Mouse (Mus musculus) macrophage (primary cell): ENCODE measurements around the gene Galr3. TPM values are rescaled to one million over a fixed set of nuclear protein-coding genes. Genes with fewer than 3 reads are reported as not detected.
"Not testable (repeated sequence)": the region's sequence is repeated elsewhere in the genome, so short reads cannot be mapped to it uniquely, and the experiment has no call there.

ENCODE experiments used
- H3K27ac ChIP-seq: fragments of 350-480 bp; formaldehyde crosslinking; 2 replicates; pipeline ENCODE4 v1.9.0; 2021
- H3K36me3 ChIP-seq: fragments of 350-480 bp; formaldehyde crosslinking; 2 replicates; pipeline ENCODE4 v1.9.0; 2021; ENCODE audit errors: inconsistent target
- H3K4me3 ChIP-seq: fragments of 350-480 bp; formaldehyde crosslinking; 2 replicates; pipeline ENCODE4 v1.9.0; 2021; ENCODE audit errors: inconsistent target
- H3K79me2 ChIP-seq: fragments of 350-480 bp; formaldehyde crosslinking; 2 replicates; pipeline ENCODE4 v1.9.0; 2021; ENCODE audit errors: inconsistent target
- WGBS: methylation state at CpG from one replicate; pipeline ENCODE4 v1.1.7; 2026; ENCODE audit warnings: inconsistent platforms; ENCODE audit not compliant: missing documents; 5-methylcytosine and 5-hydroxymethylcytosine counted together
- polyA plus RNA-seq: library from polyadenylated mRNA; stranded (reverse); fragments of 250-400 nt; gene quantifications from 3 replicates; pipeline ENCODE4 v1.2.4, GENCODE M21; 2018; ENCODE audit warnings: inconsistent platforms
- total RNA-seq, 78 experiments: library from RNA; depleted of rRNA; stranded (reverse); fragments of 250-400 nt; gene quantifications; 1 replicate in 9 of 78; 2 replicates in 24 of 78; 3 replicates in 43 of 78; 4 replicates in 2 of 78; pipeline ENCODE4 v1.2.4; 2018; ENCODE audit warnings: inconsistent platforms in 56 of 78

The Galr3 gene
- not detected for total RNA-seq (2018; cell fraction: chromatin; rRNA removed)
- total RNA-seq (2018; cell fraction: cytosol; rRNA removed), result not detected
- total RNA-seq (2018; cell fraction: nucleus; rRNA removed), result not detected
- polyA plus RNA-seq, result not detected in 3 replicates

DNA sequence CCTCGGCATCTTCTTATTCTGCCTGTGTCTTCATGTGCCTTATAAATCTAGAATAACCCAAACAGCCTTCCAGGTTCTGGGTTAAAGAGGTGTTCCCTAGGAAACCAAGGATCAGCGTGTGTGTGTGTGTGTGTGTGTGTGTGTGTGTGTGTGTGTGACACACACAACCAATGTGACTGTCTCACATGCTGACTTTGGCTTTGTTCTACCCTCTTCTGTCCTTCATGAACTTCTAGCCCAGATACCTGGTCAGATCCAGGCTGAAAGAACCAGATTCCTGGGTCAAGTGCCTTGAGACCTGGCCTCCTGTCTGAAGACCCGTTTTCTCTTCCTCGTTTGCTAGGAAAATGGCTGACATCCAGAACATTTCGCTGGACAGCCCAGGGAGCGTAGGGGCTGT is at the start of gene Galr3:
TSS of gene Galr3 (plus strand) at position 301 of the 400 bp plus-strand sequence.
- WGBS, result 53% methylated on average over 5 of the region's 6 CpGs
- Histone ChIP-seq H3K79me2 (no peaks in the 10 kb centered on the region), H3K4me3 (no peak within 1 kb of the TSS), H3K36me3 (no peaks in the 10 kb centered on the region), H3K27ac (no peak within 1 kb of the TSS)

DNA sequence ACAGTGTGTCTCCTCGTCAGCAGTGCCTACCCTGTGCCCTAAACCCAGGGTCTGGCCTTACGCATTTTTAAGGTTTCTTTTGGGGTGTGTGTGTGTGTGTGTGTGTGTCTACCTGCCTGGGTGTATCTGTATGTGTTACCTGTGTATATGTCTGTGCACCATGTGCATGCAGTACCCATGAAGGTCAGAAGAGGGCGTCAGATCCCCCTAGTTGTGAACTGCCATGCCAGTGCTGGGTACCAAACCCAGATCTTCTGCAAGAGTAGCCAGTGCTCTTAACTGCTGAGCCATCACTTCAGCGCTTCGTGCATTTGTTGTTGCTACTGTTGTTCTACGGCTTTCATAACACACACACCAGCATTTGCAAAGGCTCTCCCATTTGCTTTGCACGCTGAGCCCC is 49.5 kb upstream of the Galr3 start:
- Histone ChIP-seq H3K4me3 (no peak overlapping the region), H3K36me3 (peaks cover 76% of the 10 kb centered on the region), H3K79me2 (peaks cover 5% of the 10 kb centered on the region; the same call in 1 of the 2 replicates), H3K27ac (no peak overlapping the region)
- WGBS, result 90% methylated on average over 7 of the region's 7 CpGs

DNA sequence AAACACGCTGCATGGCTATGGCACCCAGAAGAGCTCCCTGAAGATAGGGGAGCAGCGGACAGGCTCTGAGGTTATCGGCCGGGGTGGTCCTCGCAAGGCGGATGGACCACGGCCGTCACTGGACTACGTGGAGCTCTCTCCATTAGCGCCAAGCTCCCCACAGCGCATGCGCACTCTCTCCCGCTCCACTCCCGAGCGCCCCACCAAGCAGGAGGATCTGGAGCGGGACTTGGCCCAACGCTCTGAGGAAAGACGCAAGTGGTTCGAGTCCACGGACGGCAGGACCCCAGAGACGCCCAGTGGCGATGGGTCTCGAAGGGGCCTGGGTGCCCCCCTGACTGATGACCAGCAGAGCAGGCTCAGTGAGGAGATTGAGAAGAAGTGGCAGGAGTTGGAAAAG is 48.8 kb upstream of the Galr3 start:
- WGBS, result 96% methylated on average over 24 of the region's 24 CpGs
- no peaks in the 10 kb centered on the region for H3K79me2 ChIP-seq
- peaks cover 72% of the 10 kb centered on the region for H3K36me3 ChIP-seq
- H3K27ac ChIP-seq, result no peak overlapping the region
- H3K4me3 ChIP-seq, result no peak overlapping the region

DNA sequence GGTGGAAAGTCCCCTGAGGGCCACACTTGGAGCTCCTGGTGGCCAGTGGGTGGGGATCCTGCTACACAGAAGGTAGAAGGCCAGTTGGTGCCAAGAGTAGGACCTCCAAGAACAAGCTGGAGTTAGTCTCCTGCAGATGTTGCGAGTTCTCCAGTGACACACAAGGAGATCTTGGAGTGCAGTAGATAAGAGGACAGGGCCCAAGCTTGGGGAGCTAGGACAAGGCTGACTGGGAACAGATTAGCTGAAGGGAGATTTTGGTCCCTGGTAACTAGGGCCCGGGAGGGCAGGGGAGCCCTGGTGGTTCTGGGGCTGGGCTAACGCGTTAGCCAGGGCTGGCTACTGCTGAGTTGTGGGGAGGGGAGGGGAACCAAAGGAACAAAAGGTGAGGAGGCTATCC is 45.8 kb upstream of the Galr3 start:
- Histone ChIP-seq H3K79me2 (no peaks in the 10 kb centered on the region), H3K36me3 (peaks cover 72% of the 10 kb centered on the region), H3K27ac (no peak overlapping the region), H3K4me3 (no peak overlapping the region)
- 92% methylated on average over 4 of the region's 4 CpGs for WGBS

DNA sequence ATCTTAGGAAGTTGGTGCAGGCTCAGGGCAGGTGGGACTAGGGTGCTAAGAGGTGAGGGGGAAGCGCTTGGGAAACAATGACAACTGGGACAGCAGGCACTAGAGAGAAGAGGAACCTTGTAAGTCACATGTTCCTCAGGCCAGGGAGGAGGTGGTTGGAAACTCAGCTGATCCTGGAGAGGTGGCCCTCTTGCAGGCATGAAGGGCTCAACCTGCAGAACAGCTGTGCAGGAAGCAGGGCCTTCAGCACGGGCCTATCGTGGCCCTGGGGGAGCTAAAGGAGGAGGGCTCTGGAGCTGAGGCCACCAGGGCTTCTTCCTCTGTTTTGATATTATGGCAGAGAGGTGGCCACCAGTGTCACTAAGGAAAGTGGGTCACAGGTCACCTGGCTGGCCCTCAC is 45.0 kb upstream of the Galr3 start:
- WGBS, result 40% methylated on average over 3 of the region's 3 CpGs
- Histone ChIP-seq H3K27ac (peak overlapping the region; percentile 12; the same call in 1 of the 2 replicates), H3K36me3 (peaks cover 74% of the 10 kb centered on the region)

DNA sequence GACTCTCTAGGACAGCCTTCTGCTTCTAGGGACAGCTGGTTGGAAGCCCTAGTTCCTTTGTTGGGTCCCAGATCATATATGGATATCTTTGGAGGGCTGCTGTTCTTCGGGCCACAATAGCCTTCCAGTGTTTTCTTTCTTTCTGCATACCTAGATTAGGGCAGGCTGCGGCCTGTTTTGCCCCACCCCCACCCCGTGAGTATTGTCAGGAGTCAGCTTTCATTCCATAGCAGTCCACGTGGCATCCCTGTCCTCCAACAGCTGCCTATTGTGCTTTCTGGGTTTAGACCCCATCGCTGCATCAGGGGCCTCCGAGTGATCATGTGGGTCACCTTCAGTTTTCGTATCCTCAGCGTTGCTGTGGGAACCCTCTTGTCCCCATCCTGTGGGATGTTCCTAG is 43.3 kb upstream of the Galr3 start:
- H3K79me2 ChIP-seq, result no peaks in the 10 kb centered on the region
- peaks cover 70% of the 10 kb centered on the region for H3K36me3 ChIP-seq
- H3K4me3 ChIP-seq, result no peak overlapping the region
- no peak overlapping the region for H3K27ac ChIP-seq
- WGBS, result 98% methylated on average over 8 of the region's 8 CpGs

More for the DNA sequence above, 45.0 kb upstream of the Galr3 start:
- no peaks in the 10 kb centered on the region for H3K79me2 ChIP-seq
- no peak overlapping the region for H3K4me3 ChIP-seq

DNA sequence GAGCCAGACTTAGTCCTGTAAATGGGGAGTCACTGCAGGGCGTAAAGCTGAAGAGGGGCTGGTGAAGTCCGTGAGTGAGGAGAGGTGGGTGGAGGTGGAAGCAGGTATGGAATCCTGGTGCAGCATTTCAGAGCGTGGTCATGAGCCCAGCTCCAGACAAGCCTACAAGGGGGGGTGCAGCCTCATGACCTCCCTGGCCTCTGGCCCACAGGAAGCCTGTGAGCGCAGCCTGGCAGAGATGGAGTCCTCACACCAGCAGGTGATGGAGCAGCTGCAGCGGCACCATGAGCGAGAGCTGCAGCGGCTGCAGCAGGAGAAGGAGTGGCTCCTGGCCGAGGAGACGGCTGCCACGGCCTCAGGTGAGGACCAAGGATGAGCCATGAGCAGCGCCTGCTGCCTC is 42.1 kb upstream of the Galr3 start:
- Histone ChIP-seq H3K27ac (no peak overlapping the region), H3K36me3 (peaks cover 70% of the 10 kb centered on the region), H3K4me3 (no peak overlapping the region), H3K79me2 (no peaks in the 10 kb centered on the region)
- 70% methylated on average over 11 of the region's 11 CpGs for WGBS

DNA sequence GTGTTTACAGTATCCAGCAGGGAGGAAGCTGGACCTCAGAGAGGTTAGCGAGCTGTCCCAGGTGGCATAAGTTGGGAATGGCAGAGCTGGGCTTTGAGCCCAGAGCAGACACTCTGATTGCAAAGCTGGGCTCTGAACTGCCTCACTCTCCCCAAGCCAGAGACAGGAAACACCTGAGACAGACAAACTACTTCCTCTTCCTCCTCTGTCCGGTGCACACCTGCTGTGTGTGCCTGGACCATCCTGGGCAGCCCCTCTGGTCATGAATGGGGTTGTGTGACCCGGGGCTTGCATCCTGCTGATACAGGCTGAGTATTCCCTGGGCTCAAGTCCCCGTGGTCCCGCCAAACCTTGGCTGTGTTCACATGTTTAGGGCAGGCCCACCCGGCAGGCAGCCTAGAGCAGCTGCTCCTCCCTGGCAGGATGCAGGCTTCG is 41.3 kb upstream of the Galr3 start:
- H3K27ac ChIP-seq, result no peak overlapping the region
- H3K4me3 ChIP-seq, result no peak overlapping the region
- H3K79me2 ChIP-seq, result no peaks in the 10 kb centered on the region
- 62% methylated on average over 7 of the region's 7 CpGs for WGBS
- H3K36me3 ChIP-seq, result peaks cover 71% of the 10 kb centered on the region

DNA sequence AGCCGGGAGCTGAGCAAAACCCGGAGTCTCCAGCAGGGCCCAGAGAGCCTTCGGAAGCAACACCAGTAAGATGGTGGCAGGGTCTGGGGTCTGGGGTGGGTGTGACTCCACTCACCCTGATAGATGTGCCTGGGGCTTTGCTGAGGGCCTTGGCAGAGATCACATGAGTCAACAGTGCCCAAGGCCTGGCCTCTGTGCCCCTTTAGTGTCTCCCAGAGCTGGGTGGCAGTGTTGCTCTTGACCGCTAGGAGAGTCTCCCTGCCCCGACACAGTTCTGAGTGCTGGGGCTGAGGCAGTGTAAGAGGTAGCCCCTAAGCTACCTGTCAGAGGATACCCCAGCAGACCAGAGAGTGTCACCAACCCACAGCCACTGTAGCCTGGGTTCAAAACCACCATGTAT is 40.1 kb upstream of the Galr3 start:
- Histone ChIP-seq H3K79me2 (no peaks in the 10 kb centered on the region), H3K36me3 (peaks cover 79% of the 10 kb centered on the region), H3K27ac (no peak overlapping the region), H3K4me3 (no peak overlapping the region)
- WGBS, result 100% methylated on average over 5 of the region's 5 CpGs

DNA sequence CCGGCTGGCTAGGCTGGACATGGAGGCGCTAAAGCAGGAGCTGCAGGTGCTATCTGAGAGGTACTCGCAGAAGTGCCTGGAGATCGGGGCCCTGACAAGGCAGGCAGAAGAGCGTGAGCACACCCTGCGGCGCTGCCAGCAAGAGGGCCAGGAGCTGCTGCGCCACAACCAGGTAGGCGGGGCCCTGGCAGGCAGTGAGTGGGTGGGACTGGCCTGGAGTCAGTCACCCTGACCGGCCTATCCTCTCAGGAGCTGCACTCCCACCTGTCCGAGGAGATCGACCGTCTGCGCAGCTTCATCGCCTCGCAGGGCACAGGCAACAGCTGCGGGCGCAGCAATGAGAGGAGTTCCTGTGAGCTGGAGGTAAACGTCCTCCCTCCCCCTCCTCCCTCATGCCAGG is 39.6 kb upstream of the Galr3 start:
- no peaks in the 10 kb centered on the region for H3K79me2 ChIP-seq
- WGBS, result 96% methylated on average over 19 of the region's 19 CpGs
- H3K27ac ChIP-seq, result no peak overlapping the region
- no peak overlapping the region for H3K4me3 ChIP-seq
- H3K36me3 ChIP-seq, result peaks cover 79% of the 10 kb centered on the region

DNA sequence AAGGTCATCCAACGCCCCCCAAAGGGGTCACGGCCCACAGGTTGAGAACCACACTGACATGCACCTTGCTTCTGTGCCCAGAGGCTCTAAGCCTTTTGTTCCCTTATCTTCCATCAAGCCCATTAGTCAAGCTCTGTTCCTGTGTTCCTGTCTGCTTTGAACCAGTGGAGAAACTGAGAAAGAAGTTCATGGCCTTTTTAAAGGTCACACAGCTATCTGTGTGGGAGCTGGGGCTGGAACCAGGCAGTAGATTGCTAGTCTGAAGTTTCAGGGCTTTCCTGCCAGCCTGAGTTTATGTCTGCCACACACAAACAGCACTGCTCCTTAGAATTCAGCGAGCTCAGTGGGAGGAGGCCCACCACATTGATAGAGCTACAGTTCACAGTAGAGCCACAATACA is 38.6 kb upstream of the Galr3 start:
- Histone ChIP-seq H3K4me3 (no peak overlapping the region), H3K79me2 (no peaks in the 10 kb centered on the region), H3K36me3 (peaks cover 75% of the 10 kb centered on the region), H3K27ac (no peak overlapping the region)
- 85% methylated on average over 3 of the region's 3 CpGs for WGBS

DNA sequence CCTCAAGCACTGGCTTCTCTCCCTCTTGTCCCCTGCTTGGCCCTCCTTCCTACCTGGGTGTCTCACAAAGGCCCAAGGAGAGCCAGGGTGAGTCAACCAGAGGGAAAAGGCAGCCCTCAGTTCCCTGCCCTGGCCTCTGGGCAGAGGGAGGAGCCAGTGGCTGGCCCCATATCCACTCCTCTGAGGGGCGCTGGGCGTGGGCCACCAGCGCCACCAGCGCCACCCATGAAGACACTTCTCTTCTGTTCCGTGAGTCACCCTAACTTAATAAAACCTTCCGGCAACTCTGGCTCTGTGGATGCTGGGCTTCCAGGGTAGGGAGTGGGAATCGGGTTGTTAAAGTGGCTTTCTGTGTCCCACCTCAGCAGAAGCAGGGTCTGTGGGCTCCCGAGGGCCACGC is 36.1 kb upstream of the Galr3 start:
- Histone ChIP-seq H3K79me2 (no peaks in the 10 kb centered on the region), H3K4me3 (no peak overlapping the region), H3K36me3 (peaks cover 52% of the 10 kb centered on the region), H3K27ac (no peak overlapping the region)
- WGBS, result 94% methylated on average over 8 of the region's 9 CpGs

DNA sequence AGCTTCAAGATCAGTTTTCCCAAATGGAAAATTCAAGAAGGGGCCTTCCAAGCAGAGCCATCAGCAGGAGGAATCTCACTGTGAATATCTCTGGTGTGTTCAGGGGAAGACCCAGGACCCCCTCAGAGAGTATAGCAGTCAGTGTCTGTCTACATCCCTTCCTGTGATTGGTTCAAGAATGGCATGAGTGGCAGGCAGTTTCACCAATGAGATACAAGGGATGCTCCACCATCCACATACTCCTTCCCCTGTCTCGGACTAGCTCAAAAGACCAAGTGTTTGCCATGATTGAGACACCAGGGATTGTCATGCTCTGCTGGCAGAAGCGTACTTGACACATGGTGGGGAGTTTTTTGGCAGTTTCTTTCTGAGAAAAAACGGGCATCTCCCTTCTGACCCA is 35.0 kb upstream of the Galr3 start:
- 87% methylated on average over 3 of the region's 3 CpGs for WGBS
- H3K4me3 ChIP-seq, result no peak overlapping the region
- no peaks in the 10 kb centered on the region for H3K79me2 ChIP-seq
- peaks cover 42% of the 10 kb centered on the region for H3K36me3 ChIP-seq
- H3K27ac ChIP-seq, result no peak overlapping the region

DNA sequence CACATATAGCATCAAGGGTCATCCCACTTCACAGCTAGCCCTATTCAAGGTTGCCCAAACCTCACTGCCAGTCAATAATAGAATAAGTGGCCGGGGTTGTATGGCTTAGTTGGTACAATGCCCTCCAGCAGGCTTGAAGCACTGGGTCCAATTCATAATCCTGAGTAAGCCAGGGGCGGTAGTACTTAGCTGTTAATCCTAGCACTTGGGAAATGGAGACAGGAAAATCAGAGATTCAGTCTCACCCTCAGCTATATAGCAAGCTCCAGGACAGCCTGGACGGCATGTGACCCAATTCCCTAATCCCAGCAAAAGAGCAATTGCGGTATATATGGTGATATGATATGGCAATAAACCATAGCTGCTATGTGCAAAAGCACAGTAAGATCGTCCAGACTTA is 34.6 kb upstream of the Galr3 start:
- H3K4me3 ChIP-seq, result no peak overlapping the region
- 97% methylated on average over 5 of the region's 5 CpGs for WGBS
- no peaks in the 10 kb centered on the region for H3K79me2 ChIP-seq
- peaks cover 39% of the 10 kb centered on the region for H3K36me3 ChIP-seq
- no peak overlapping the region for H3K27ac ChIP-seq

DNA sequence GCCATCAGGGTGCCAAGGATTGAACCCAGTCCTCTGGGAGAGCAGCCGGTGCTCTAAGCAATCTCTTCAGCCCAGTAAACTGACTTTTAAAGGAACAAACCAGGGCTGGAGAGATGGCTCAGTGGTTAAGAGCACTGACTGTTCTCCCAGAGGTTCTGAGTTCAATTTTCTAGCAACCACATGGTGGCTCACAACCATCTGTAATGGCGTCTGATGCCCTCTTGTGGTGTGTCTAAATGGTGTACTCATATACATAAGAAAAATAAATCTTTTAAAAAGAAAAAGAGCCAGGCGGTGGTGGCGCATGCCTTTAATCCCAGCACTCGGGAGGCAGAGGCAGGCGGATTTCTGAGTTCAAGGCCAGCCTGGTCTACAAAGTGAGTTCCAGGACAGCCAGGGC is 33.8 kb upstream of the Galr3 start:
- H3K36me3 ChIP-seq, result peaks cover 33% of the 10 kb centered on the region
- H3K27ac ChIP-seq, H3K79me2 ChIP-seq, H3K4me3 ChIP-seq: not testable (repeated sequence)
- WGBS, result 77% methylated on average over 2 of the region's 6 CpGs

DNA sequence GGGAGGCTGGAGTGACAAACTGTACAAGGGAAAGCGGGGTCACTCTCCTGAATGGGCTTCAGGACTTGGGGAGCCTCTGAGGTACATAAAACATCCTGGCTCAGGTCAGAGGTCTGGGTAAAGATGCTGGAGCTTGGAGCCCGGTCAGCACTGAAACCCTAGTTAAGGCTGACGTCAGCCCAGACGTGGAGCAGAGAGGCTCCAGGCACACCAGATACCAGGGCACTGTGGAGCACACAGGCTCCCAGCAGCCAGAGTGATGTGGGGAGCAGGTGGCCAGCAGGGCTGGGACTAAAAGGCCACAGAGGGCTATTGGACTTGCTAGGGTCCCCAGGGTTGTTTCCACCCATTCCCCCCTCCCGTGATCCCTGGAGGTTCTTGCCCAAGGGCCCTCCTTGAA is 32.0 kb upstream of the Galr3 start:
- H3K27ac ChIP-seq, result no peak overlapping the region
- H3K4me3 ChIP-seq, result no peak overlapping the region
- H3K79me2 ChIP-seq, result no peaks in the 10 kb centered on the region
- H3K36me3 ChIP-seq, result peaks cover 14% of the 10 kb centered on the region
- WGBS, result 85% methylated on average over 5 of the region's 5 CpGs
